Mouse (Mus musculus) brown adipose tissue, adult 24 weeks (tissue): ENCODE results near the gene Myo1d. TPM values are rescaled to one million over a fixed set of nuclear protein-coding genes. Genes with fewer than 3 reads are reported as not detected.

Experiments used
- H3K27ac ChIP-seq: fragments of 200-500 bp; replicated peaks from 2 replicates; pipeline ENCODE4 v1.5.1; 2012; ENCODE audit warnings: low read depth, mild to moderate bottlenecking, low read length
- H3K4me1 ChIP-seq: fragments of 200-500 bp; 2 replicates; pipeline ENCODE4 v1.6.1; 2012; ENCODE audit warnings: low read length, mixed read lengths; ENCODE audit not compliant: control insufficient read depth, insufficient read depth, insufficient read length
- H3K4me3 ChIP-seq: fragments of 200-500 bp; 2 replicates; pipeline ENCODE4 v1.5.1; 2012; ENCODE audit warnings: low read depth, mild to moderate bottlenecking, low read length, moderate library complexity; ENCODE audit not compliant: insufficient read depth
- polyA plus RNA-seq: library from polyadenylated mRNA; stranded (reverse); fragments of >200 nt; gene quantifications from 2 replicates; pipeline ENCODE4 v1.2.4, GENCODE M21; 2012; ENCODE audit not compliant: missing spikeins, insufficient read depth, insufficient read length

The Myo1d gene
- polyA plus RNA-seq, 1 experiment = 2.5 TPM

GRCm38 (mm10) chr11:80489172-80489881, 290.5 kb downstream of the Myo1d start:
- Histone ChIP-seq H3K4me3 (no peak overlapping the region), H3K4me1 (no peaks in the 10 kb centered on the region), H3K27ac (no peak overlapping the region)

GRCm38 (mm10) chr11:80487904-80488587, 291.8 kb downstream of the Myo1d start:
- H3K4me1 ChIP-seq = no peaks in the 10 kb centered on the region
- no peak overlapping the region for H3K27ac ChIP-seq

GRCm38 (mm10) chr11:80485622-80486206, 294.1 kb downstream of the Myo1d start:
- no peaks in the 10 kb centered on the region for H3K4me1 ChIP-seq
- no peak overlapping the region for H3K4me3 ChIP-seq
- no peak overlapping the region for H3K27ac ChIP-seq

More at GRCm38 (mm10) chr11:80487904-80488587, 291.8 kb downstream of the Myo1d start:
- no peak overlapping the region for H3K4me3 ChIP-seq

GRCm38 (mm10) chr11:80485120-80485551, 294.7 kb downstream of the Myo1d start:
- H3K4me1 ChIP-seq = no peaks in the 10 kb centered on the region
- H3K27ac ChIP-seq = no peak overlapping the region
- no peak overlapping the region for H3K4me3 ChIP-seq

- Histone ChIP-seq H3K27ac (no peak overlapping the region), H3K4me3 (no peak overlapping the region), H3K4me1 (no peaks in the 10 kb centered on the region)
Measured at GRCm38 (mm10) chr11:80484191-80484791, 295.5 kb downstream of the Myo1d start.

- Histone ChIP-seq H3K4me1 (no peaks in the 10 kb centered on the region), H3K27ac (no peak overlapping the region), H3K4me3 (no peak overlapping the region)
Measured at GRCm38 (mm10) chr11:80483536-80484067, 296.2 kb downstream of the Myo1d start.

GRCm38 (mm10) chr11:80482921-80483320, 296.9 kb downstream of the Myo1d start:
- Histone ChIP-seq H3K4me1 (peaks cover under 1% of the 10 kb centered on the region), H3K27ac (no peak overlapping the region), H3K4me3 (no peak overlapping the region)

GRCm38 (mm10) chr11:80482347-80482746, 297.5 kb downstream of the Myo1d start:
- no peak overlapping the region for H3K4me3 ChIP-seq
- no peak overlapping the region for H3K27ac ChIP-seq
- peaks cover 4% of the 10 kb centered on the region for H3K4me1 ChIP-seq

GRCm38 (mm10) chr11:80481409-80482050, 298.3 kb downstream of the Myo1d start:
- H3K4me3 ChIP-seq = no peak overlapping the region
- H3K4me1 ChIP-seq = peaks cover 4% of the 10 kb centered on the region
- no peak overlapping the region for H3K27ac ChIP-seq

- H3K27ac ChIP-seq = no peak overlapping the region
- H3K4me1 ChIP-seq = peaks cover 4% of the 10 kb centered on the region
- no peak overlapping the region for H3K4me3 ChIP-seq
Measured at GRCm38 (mm10) chr11:80479906-80480866, 299.6 kb downstream of the Myo1d start.

- Histone ChIP-seq H3K27ac (no peak overlapping the region), H3K4me1 (peaks cover 4% of the 10 kb centered on the region), H3K4me3 (no peak overlapping the region)
Measured at GRCm38 (mm10) chr11:80479425-80479824, 300.4 kb downstream of the Myo1d start.

- Histone ChIP-seq H3K27ac (no peak overlapping the region), H3K4me1 (peaks cover 4% of the 10 kb centered on the region), H3K4me3 (no peak overlapping the region)
Measured at GRCm38 (mm10) chr11:80478694-80479412, 301.0 kb downstream of the Myo1d start.
